Mouse (Mus musculus) R1 (cell line): ENCODE measurements at regions not wholly inside any gene's neighbourhood (a gene's known extent, or its start where the extent isn't known, plus 50 kb on each side); places are given as distances from the start of the nearest gene placed in this dataset.

Experiments used
- DNase-seq: peaks from one replicate; pipeline ENCODE4 v3.0.0-alpha.2; 2018; ENCODE audit warnings: low read depth, low spot score

DNA sequence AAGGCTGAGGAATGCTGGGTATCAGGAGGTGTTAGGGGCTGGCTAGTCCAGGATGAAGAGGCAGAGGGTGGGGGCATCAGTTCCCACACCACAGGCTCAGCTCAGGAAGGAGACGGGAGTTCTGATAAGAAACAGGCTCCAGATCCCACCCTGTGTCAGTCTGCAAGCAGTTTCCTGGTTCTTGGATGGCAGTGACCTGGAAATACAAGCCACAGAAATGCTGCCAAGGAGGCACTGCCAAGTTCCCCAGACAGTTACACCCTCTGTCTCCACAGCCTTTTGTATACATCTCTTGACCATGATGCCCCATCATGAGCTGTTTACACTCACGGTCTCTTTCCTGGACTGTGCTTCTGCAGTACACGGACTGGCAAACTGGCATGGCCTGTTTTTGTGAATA is 220.1 kb downstream of the Opa1 start:
- DNase-seq: no peak

DNA sequence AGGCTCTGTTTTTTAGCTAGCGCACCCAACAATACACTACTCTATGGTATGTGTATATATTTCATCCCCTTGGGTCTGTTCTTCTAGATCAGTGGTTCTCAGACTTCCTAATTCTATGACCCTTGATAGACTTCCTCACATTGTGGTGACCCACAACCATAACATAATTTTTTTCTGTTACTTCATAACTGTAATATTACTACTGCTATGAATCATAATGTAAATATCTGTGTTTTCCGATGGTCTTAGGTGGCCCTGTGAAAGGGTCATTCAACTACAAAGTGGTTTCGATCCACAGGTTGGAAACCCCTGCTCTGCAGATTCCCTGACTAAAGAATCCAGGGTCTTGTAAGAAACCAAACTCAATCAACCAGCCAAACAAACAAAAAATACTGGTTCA is 220.8 kb downstream of the Opa1 start:
- DNase-seq: no peak

DNA sequence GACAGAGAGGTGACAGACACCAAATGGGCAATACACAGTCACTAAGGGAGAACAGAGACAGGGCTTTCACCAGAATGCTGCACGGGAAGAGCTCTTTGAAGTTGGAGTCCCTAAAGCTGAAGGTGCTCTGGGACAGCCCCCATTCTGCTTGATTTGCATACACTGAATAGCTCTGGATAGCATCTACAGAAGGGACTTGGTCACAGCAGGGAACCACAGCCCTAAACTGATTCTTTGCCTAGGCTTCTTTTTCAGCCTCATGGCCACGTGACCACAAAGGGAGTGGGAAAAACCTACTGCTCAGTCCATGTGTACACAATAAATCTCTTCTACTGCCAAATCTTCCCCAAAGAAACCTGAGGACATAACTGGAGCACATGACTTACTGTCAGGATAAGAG is 221.3 kb downstream of the Opa1 start:
- peak; percentile 67 for DNase-seq

DNA sequence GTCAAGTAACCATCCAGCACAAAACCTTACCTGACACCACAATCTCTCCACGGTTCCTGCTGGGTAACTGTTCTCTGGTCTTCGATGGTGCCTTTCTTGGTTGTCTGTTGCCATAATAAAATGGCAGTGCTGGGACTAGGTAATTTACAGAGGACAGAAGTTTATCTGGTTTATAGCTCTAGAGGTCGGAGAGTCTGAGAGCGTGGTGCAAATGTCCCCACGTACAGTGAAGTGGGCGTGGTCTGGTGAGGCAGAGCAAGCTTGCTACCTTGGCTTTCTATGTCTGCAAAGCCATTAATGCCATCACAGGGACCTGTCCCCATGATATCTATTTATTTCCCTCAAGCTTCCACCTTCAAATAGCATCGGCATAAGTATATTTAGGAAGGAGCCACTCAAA is 223.0 kb downstream of the Opa1 start:
- no peak for DNase-seq

DNA sequence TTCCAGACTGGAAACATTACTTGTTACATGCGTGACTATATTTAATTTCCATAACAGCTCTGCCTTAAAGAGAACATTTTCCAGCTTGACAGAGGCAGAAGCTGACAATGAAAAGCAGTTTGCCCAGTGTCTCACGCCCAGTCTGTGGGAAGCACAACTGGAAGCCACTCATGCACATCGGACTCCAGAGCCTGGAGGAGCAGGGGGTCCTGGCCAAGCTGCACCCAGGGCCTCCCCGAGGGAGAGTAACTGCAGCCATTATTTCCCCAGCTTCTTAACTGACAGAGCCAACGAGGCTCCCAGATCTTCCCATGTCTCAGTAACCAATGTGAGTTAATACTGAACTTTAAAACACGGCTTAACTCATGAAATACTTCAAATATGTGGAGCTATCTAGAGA is 223.5 kb downstream of the Opa1 start:
- no peak for DNase-seq

DNA sequence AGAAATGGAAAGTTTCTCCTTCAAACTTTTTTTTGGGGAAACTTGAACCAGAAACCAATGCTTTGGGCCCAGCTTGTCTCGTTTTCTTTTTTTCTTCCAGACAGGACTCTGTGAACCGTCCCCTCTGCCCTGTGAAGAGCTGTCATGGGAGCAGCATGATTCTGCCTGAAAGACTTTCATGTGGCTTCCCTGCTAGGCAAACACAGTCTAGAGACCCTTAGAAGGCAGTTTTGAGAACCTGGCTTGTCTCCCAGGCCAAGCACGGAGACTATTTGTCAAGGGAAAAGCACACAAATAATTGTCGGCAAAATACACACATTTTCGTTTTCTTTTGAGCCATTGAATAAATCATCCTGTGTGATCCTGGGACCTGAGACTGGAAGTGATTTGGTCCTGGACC is 228.7 kb downstream of the Opa1 start:
- no peak for DNase-seq

DNA sequence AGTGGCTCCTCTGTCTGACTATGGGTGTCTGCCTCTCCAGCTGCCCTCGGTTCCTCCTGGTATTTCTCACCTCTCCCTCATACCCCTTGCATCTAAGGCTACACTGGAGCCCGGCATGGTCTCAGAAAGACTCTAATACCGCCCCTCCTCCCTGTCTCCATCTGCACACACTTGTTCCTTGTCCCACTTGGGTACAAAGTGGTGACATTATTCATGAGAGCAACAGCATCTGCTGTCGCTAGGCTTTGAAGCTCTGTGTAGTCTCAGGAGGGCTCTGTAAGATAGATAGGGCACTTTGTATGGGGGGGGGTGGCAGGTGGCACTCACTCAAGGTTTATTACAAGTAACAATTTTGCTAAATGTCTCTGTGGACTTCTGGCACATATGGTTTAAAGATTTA is 229.7 kb downstream of the Opa1 start:
- DNase-seq: no peak

DNA sequence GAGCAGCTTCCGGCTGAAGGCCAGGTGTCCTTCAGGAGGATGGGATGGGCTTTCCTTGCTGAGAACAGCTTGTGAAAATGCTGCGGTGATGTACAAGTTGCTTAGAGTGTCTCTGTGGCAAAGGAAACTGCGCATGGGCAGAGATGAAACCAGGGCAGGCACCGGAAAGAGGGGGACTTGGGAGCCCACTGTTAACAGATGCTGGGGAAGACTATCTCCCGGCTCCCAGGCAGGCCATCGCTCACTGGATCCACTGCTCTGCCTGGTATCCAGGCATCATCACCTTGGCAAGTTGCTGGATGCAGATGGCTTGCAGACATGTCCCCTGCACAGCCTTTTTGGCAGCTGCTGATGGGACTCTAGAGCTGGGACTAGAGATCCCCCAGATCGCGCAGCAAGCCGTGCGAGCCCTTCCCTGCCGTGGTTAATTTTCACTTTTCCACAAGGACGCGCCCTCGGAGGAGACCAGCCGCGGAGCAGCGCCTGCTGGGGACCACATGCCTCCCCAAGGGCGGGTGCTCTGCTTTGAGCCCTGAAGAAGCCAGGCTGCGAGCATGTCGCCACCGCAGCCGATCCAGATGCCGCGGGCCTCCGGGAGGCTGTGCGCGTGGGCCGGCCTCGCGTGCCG is 234.4 kb downstream of the Opa1 start:
- DNase-seq: peak; percentile 60

DNA sequence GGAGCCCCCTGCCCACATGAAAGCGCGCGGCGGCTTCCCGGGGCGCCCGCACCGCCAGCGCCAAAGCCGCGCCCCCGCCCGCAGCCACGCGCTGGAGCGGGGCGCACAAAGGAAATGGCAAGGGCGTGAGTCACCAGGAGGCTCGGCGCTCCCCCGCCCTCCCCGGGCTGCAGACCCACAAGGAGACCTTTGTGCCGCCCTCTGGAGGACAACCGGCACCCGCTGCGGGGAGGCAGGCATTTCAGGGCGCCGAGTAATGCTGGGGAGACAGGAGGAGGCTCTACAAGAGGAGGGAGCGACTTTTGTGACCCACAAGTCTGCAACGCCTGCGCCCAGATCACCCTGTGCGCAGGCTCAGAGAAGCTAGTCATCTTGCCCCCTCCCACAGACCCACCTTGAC is 234.9 kb downstream of the Opa1 start:
- peak; percentile 80 for DNase-seq

DNA sequence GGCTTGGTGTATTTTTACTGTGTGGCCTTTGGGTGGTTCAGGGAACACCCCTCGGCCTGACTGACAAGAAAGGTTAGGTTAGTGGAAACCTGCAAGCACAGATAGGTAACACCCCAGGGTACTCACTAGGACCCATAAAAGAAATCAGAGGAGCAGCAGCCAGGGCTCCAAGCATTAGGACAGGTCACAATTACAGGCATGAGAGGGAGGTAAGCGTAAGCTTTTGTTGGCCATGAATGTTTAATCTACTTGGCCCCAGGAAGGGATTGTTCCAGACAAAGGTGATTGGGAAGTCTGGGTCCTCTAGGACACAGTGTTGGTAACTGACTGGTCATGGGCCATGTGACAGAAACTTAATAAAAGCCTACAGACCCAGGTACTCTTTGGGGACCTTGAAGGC is 235.5 kb downstream of the Opa1 start:
- no peak for DNase-seq

DNA sequence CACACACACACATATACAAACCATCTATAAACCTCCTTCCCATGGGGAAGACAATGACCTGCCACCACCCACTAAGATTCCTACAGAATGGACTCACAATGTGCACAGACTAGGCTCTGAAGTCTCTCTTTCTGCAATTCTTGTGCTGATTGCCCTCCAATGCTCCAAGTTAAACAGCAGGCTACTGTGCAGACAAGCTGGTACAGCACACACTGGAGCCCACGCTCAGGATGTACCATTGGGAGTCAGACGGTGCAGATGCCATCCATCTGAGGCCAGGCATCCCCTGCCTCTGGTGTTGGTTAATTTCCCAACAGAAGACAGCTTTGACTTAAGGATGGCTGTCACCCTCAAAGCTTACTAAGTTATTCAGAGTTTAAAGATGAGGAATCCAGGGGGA is 236.1 kb downstream of the Opa1 start:
- no peak for DNase-seq

DNA sequence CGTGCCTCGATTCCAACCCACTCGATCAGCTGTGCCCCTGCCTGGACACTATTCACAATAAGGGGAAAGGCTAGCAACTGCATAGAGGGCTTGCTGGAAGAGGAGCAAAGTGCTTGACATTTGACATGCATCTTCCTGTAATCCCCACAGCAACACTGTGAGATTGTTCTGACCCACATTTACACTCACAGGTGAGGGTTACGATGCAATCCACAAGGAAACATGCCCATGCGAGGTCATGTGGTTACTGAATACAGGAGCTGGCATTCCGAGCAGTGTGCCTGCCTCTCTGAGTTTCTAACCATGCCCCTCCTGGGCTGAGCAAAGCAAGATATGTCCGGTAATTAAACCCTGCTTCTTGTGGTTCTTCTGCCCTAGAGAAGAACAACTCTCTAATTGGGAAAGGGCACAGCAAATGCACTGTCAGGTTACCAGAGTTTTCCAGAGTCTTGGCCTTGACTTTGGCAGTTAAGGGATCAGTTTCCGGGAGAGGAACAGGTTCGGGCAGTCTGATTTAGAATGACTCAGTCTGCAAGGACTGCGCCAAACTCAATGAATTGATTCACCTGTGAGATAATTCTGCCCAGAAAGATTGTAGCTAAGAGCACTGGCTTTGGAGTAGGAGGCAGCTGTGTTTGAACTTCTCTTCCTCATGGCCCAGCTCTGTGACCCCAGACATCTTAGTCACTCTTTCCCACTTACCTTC is 236.7 kb downstream of the Opa1 start:
- no peak for DNase-seq

DNA sequence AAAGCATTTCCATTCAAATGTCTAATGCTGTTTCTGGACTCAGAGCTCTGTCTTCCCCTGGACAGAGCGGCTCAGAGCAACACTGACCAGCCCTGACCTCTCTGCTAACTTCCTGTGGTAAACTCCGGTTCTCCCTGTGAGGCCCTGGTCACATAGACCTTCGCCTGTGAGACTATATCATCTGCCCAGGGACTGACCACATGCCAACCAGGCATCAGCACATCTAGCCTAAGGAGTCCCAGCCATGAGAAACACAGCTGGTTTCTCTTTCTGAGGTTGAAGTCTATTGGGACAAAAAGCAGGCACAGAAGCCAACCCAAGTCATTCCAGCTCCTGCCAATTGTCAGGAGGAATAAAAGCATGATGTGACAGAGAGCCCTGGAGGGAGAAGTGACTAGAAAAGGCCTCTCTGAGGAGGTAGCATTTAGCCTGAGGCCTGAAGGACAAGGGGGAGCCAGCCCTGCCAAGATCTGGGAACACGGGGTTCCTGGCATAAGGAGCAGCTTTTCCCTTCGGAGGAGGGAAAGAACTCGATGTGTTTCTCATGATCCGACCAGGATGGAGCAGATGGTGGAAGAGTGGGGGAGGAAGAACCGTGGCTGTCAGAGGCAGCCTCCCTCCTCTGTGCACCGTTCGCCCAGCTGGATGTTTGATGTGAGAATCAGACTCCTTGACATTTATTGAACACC is 237.7 kb downstream of the Opa1 start:
- no peak for DNase-seq

DNA sequence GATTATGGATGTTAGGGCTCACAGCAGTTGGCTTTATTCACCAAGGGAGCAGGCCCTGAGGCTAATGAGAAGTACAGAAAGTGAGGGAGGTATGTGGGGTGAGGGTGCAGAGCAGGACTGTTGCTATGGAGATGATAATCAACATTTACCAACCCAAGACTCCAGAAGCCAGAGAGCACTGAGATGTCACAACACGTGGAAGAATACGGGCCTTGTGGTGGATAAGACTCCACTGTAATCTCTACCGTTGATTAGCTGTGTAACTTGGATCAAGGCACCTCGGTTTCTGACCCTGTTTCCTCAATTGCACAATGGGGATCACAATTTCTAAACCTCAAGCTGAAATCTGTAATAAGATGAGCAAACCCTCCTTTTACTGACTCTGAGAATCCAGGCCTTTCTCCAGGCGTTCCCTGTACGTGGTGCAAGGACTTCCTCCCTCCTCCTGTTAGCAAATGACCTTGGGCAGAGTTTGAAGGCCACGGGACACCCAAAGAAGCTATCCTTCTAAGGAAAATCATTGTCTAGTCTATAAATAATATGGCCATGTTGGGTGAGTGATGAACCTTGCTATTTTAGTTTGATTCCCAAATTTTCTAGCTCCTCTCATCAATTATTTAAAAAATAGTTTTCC is 239.8 kb downstream of the Opa1 start:
- peak; percentile 51 for DNase-seq

DNA sequence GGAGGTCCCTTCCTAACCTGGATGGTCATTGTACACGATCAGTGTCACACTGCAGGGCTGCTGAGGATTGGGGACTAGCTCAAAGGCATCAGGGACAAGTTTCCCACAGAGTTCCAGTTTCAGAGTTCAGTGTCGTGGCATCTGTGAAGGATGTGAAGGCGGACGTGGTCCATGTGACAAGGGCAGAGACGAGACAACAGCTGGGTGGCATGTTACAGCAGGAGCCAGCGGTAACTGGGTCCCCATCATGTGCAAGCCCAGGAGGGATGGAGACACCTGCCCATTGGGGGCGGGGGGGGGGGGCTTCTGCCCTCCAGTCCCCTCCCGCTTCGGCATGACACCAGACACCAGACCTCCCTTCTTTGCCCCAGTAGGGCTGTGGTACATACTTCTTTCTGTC is 241.6 kb downstream of the Opa1 start:
- DNase-seq: no peak

DNA sequence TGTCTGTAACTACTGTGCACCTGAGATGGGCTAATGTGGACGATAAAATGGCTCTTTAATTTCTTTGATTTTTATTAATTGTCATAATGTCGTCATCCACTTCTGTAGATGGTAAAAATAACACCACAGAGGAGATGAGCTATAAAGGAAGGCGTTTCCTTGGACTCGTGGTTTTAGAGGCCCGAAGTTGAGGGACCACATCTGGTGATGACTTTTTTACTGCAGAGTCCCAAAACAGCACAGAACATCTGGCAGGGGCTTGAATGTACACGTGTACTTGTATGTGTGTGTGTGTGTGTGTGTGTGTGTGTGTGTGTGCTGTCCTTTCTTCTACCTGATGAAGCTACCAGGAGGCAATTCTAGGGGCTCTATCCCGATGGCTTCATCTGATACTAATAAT is 242.1 kb upstream of the Hes1 start:
- no peak for DNase-seq

DNA sequence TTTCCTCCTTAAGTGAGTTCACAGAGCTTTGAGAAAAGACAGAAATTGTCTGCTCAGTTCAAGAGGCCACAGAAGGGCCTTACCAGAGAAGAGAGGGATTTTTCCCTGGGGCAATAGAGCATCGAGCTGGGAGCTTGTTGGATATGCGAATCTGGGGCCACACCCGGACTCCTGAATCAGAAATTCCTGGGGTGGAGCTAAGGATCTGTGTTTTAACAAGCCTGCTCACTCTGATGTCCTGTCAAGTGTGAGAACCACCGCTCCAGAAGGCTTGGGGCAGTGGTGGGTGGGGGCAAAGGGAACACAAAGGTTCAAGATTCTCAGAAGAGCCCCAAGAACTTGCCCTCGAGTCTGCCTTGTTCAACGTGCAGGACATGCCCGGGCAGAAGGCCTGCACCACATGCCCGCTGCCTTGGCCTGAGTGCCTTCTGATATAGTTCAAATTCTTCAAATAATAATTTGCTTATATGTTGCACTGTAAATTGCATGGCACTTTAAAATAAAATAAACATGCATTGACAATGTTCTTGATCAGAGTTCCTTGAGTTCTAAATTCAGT is 241.3 kb upstream of the Hes1 start:
- peak; percentile 92 for DNase-seq

DNA sequence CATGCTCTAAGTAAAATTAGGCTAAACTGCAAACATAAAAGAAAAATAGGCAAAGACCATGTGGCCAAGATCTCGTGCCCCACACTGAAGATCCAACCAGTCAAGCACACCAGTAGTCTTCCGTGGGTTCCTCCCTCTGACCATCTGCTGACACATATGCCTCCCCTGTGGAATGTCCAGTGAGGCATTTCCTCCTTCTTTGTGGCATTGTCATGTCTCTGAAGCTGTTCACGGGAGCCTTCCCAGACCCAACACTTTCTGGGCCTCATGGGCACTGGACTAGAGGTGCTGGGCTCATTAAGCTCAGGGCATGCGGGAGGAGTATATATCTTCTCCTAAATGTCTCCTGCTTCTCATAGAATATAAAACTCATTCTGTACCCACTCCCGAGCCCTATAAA is 237.3 kb upstream of the Hes1 start:
- DNase-seq: no peak

DNA sequence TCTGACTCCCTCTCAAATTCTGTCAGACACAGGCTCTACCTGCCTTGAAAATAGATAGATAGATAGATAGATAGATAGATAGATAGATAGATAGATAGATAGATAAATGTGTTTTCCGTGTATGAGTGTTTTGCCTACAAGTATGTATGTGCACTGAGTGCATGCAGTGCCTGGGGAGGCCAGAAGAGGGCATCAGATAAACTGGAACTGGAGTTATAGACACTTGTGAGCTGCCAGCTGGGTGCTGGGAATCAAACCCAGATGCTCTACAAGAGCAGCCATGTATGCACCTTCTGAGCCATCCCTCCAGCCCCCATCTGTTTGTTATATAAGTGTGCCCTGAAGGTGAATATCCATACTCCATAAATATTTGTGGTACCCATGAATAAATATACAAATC is 236.4 kb upstream of the Hes1 start:
- DNase-seq: peak; percentile 59

DNA sequence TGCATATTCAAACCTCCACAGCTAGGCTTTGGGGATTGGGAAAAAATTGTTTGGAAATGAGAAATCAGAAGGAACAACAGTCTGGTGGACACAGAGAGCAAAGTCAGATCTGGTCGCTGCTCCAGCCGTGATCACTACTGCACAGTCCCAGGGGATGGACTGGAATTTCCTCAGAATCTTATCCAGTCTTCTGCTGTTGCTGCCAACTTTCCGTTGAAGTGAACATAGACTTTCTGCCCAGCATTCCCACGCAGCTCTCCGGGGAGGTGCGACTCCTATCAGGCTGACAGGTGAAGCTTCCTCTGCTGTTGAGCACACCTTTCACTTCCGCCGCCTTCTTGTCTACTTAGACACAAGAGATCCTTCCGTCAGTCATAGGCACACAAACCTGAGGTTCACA is 234.7 kb upstream of the Hes1 start:
- DNase-seq: no peak

DNA sequence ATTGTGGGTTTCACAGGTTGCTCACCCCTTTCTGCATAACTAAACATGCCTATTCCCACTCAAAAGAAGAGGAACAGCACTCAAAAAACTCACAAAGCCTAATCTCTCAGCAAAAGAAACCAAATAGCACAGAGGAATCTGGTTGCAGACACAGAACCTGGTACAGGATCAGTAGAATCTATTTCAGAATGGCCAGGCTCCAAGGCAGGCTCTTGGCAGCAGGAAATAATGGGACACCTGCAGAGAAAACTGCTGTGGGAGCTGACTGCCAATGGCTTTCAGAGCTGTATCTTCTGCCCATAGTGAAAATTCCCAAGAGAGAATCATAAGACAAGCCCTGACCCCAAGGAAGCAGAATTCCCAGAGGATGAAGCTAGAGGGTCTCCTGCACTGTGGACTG is 234.1 kb upstream of the Hes1 start:
- DNase-seq: no peak

DNA sequence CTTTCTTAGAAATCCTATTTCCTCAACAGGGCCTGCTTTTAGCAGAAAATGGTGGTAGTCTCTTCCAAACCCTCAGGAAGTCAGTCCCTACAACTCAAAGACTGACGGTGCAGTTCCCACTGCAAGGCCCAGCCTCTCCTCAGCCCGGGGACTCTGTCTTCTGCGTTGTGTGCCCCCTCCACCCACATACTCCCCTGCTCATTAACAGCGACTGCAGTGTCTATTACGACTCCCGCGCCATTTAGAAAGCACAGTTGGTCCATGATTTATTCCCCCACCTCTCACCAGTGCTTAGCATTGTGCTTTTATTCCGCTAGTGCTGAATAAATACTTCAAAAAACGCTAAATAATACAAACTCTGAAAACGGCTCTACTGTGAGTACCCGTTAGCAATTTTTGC is 230.9 kb upstream of the Hes1 start:
- no peak for DNase-seq
